Mouse (Mus musculus): ENCODE results near the gene Fry. TPM values are rescaled to one million over a fixed set of nuclear protein-coding genes. Genes with fewer than 3 reads are reported as not detected.

Fry gene
- polyA plus RNA-seq, 1 experiment from 2014 or later: 42.2 TPM

DNA sequence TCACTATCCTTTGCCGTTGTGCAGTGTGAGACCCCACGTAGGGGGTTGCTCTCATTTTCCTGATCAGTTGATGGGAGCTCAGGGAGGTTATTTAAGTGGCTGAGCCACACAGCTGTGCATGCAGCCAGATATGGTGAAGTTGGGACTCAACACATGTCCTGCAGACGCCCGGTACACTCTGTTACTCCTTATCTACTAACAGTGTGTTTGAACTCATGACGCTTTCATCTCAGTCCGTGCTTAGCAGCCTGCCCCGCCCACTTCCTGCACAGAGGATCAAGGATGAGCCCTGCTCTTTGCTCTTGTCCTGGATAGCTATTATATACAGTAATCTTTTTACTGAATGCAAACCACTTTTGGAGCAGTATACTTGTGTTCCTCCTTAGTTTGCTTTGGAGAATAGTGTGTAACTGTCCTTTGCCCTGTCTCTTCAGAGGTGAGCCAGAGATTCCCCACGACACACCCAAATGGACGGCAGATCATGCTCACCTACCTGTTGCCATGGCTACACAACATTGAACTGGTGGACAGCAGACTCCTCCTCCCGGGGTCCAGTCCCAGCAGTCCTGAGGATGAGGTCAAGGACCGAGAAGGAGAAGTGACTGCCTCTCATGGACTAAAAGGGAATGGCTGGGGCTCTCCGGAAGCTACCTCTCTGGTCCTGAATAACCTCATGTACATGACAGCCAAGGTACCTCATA lies 294.5 kb downstream of the Fry start:
- Histone ChIP-seq H3K9ac (ENCODE audit: low read length) (no peak overlapping the region), H3K27ac (replicated peaks in 1 of 2; ENCODE audit: control insufficient read depth in 1 of 2, insufficient read depth in 1 of 2, low read depth in 2 of 2, low read length in 2 of 2) (no peak overlapping the region), H3K4me3 (ENCODE audit: control insufficient read depth in 1 of 2, insufficient read depth in 1 of 2, low read depth in 1 of 2, low read length in 2 of 2) (no peak overlapping the region), H3K9me3 (ENCODE audit: control insufficient read depth, low read length) (peaks cover 8% of the 10 kb centered on the region), H3K27me3 (ENCODE audit: control insufficient read depth, insufficient read depth, low read length) (no peaks in the 10 kb centered on the region), H3K4me1 (ENCODE audit: control insufficient read depth in 2 of 2, insufficient read depth in 2 of 2, low read length in 2 of 2) (peaks cover 4 to 6% of the 10 kb centered on the region in 2 experiments; a peak in 2 of 4 replicates), H3K4me2 (ENCODE audit: low read length) (no peak overlapping the region), H3K36me3 (ENCODE audit: control insufficient read depth, insufficient read depth, low read length) (peaks cover 67% of the 10 kb centered on the region)
- WGBS: 38% methylated on average over 12 of the region's 12 CpGs
- no peak for ATAC-seq (ENCODE audit: insufficient number of reproducible peaks, insufficient read depth, low FRiP score, low read depth)

GRCm38 (mm10) chr5:150414823-150415222 lies 296.4 kb downstream of the Fry start:
- no peak overlapping the region for H3K4me3 ChIP-seq (ENCODE audit: control insufficient read depth in 1 of 2, insufficient read depth in 1 of 2, low read depth in 1 of 2, low read length in 2 of 2)
- H3K4me2 ChIP-seq (ENCODE audit: low read length): no peak overlapping the region
- H3K9ac ChIP-seq (ENCODE audit: low read length): no peak overlapping the region
- H3K9me3 ChIP-seq (ENCODE audit: control insufficient read depth, low read length): peaks cover 8% of the 10 kb centered on the region
- H3K27me3 ChIP-seq (ENCODE audit: control insufficient read depth, insufficient read depth, low read length): no peaks in the 10 kb centered on the region
- ATAC-seq (ENCODE audit: insufficient number of reproducible peaks, insufficient read depth, low FRiP score, low read depth): no peak
- H3K4me1 ChIP-seq (ENCODE audit: control insufficient read depth in 2 of 2, insufficient read depth in 2 of 2, low read length in 2 of 2): peaks cover 7% of the 10 kb centered on the region in 2 experiments; a peak in 3 of 4 replicates
- no peak overlapping the region for H3K27ac ChIP-seq (replicated peaks in 1 of 2; ENCODE audit: control insufficient read depth in 1 of 2, insufficient read depth in 1 of 2, low read depth in 2 of 2, low read length in 2 of 2)
- H3K36me3 ChIP-seq (ENCODE audit: control insufficient read depth, insufficient read depth, low read length): peaks cover 83% of the 10 kb centered on the region

DNA sequence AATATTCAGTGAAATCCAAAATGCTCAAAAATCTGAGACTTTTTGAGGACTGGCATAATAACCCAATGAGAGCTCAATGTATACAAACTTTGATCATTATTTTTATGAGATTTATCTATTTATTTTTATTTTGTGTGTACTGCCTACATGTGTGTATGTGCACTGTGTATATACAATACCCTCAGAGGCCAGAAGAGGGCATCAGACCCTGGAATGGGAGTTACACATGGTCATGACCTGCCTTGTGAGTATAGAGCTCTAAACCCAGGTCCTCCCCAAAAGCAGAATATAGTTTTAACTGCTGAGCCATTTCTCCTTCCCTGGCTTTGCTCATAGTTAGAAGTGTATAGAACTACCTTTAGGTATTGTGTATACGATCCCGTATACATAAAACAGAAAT lies 298.8 kb downstream of the Fry start:
- H3K9me3 ChIP-seq (ENCODE audit: control insufficient read depth, low read length): peaks cover 8% of the 10 kb centered on the region
- H3K4me2 ChIP-seq (ENCODE audit: low read length): no peak overlapping the region
- H3K4me1 ChIP-seq (ENCODE audit: control insufficient read depth in 2 of 2, insufficient read depth in 2 of 2, low read length in 2 of 2): peaks cover 7% of the 10 kb centered on the region in 2 experiments; a peak in 3 of 4 replicates
- H3K36me3 ChIP-seq (ENCODE audit: control insufficient read depth, insufficient read depth, low read length): peaks cover 92% of the 10 kb centered on the region
- H3K27me3 ChIP-seq (ENCODE audit: control insufficient read depth, insufficient read depth, low read length): no peaks in the 10 kb centered on the region
- H3K9ac ChIP-seq (ENCODE audit: low read length): no peak overlapping the region
- no peak for ATAC-seq (ENCODE audit: insufficient number of reproducible peaks, insufficient read depth, low FRiP score, low read depth)
- 99% methylated on average over 2 of the region's 2 CpGs for WGBS
- no peak overlapping the region for H3K4me3 ChIP-seq (ENCODE audit: control insufficient read depth in 1 of 2, insufficient read depth in 1 of 2, low read depth in 1 of 2, low read length in 2 of 2)
- H3K27ac ChIP-seq (replicated peaks in 1 of 2; ENCODE audit: control insufficient read depth in 1 of 2, insufficient read depth in 1 of 2, low read depth in 2 of 2, low read length in 2 of 2): no peak overlapping the region

DNA sequence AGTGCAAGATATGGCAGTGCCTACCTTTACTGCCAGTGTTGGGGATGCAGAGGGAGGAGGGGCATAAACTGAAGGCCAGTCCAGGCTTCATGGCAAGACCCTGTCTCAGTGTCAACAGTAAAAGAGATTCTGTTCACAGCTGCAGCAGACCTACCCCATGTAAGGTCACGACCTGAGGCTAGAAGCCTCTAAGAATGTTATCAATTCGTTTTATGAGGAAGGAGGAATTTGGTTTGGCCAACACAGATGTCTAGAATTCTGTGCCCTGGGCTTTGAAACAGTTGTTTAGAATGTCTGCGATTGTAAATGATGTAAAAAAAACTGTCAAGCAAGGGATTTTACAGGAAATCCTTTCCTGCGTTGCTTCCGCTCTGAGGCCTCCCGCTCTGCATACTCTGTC lies 299.6 kb downstream of the Fry start:
- H3K27ac ChIP-seq (replicated peaks in 1 of 2; ENCODE audit: control insufficient read depth in 1 of 2, insufficient read depth in 1 of 2, low read depth in 2 of 2, low read length in 2 of 2): no peak overlapping the region; a peak in 1 of 4 replicates

GRCm38 (mm10) chr5:150425038-150425437 lies 306.6 kb downstream of the Fry start:
- no peak for ATAC-seq (ENCODE audit: insufficient number of reproducible peaks, insufficient read depth, low FRiP score, low read depth)
- 87% methylated on average over 5 of the region's 5 CpGs for WGBS
- peaks cover 90% of the 10 kb centered on the region for H3K36me3 ChIP-seq (ENCODE audit: control insufficient read depth, insufficient read depth, low read length)

More for the DNA sequence above, 299.6 kb downstream of the Fry start:
- no peaks in the 10 kb centered on the region for H3K27me3 ChIP-seq (ENCODE audit: control insufficient read depth, insufficient read depth, low read length)
- no peak for ATAC-seq (ENCODE audit: insufficient number of reproducible peaks, insufficient read depth, low FRiP score, low read depth)
- no peak overlapping the region for H3K4me3 ChIP-seq (ENCODE audit: control insufficient read depth in 1 of 2, insufficient read depth in 1 of 2, low read depth in 1 of 2, low read length in 2 of 2)
- WGBS: 29% methylated on average over 6 of the region's 6 CpGs
- H3K4me1 ChIP-seq (ENCODE audit: control insufficient read depth in 2 of 2, insufficient read depth in 2 of 2, low read length in 2 of 2): peaks cover 2 to 3% of the 10 kb centered on the region in 2 experiments; a peak in 3 of 4 replicates
- H3K4me2 ChIP-seq (ENCODE audit: low read length): no peak overlapping the region
- H3K36me3 ChIP-seq (ENCODE audit: control insufficient read depth, insufficient read depth, low read length): peaks cover 97% of the 10 kb centered on the region
- peaks cover 8% of the 10 kb centered on the region for H3K9me3 ChIP-seq (ENCODE audit: control insufficient read depth, low read length)
- no peak overlapping the region for H3K9ac ChIP-seq (ENCODE audit: low read length)

DNA sequence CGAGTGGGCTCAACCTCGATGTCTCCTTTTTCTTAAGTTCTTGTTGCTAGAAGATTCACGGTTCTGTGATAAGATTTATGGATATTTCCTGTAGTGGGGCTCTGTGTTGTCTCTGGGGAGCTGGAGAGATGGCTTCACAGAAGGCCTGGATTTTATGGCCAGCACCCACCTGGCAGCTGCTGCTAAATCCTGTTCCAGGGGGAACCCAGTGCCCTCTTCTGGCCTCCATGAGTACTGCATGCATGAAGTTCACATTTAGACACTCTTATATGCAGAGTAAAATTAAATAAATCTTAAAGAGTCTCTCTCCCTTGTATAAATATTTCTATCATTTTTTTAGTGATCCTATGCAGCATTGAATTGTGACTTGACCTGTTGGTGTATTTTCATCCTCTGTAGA lies 308.1 kb downstream of the Fry start:
- Histone ChIP-seq H3K36me3 (ENCODE audit: control insufficient read depth, insufficient read depth, low read length) (peaks cover 90% of the 10 kb centered on the region), H3K4me2 (ENCODE audit: low read length) (no peak overlapping the region), H3K9ac (ENCODE audit: low read length) (no peak overlapping the region), H3K4me3 (ENCODE audit: control insufficient read depth in 1 of 2, insufficient read depth in 1 of 2, low read depth in 1 of 2, low read length in 2 of 2) (no peak overlapping the region), H3K4me1 (ENCODE audit: control insufficient read depth in 2 of 2, insufficient read depth in 2 of 2, low read length in 2 of 2) (no peaks in the 10 kb centered on the region), H3K27ac (replicated peaks in 1 of 2; ENCODE audit: control insufficient read depth in 1 of 2, insufficient read depth in 1 of 2, low read depth in 2 of 2, low read length in 2 of 2) (no peak overlapping the region), H3K9me3 (ENCODE audit: control insufficient read depth, low read length) (no peaks in the 10 kb centered on the region), H3K27me3 (ENCODE audit: control insufficient read depth, insufficient read depth, low read length) (no peaks in the 10 kb centered on the region)
- no peak for ATAC-seq (ENCODE audit: insufficient number of reproducible peaks, insufficient read depth, low FRiP score, low read depth)
- WGBS: 85% methylated on average over 3 of the region's 3 CpGs

More at GRCm38 (mm10) chr5:150425038-150425437, 306.6 kb downstream of the Fry start:
- Histone ChIP-seq H3K4me2 (ENCODE audit: low read length) (no peak overlapping the region), H3K27ac (replicated peaks in 1 of 2; ENCODE audit: control insufficient read depth in 1 of 2, insufficient read depth in 1 of 2, low read depth in 2 of 2, low read length in 2 of 2) (no peak overlapping the region), H3K4me3 (ENCODE audit: control insufficient read depth in 1 of 2, insufficient read depth in 1 of 2, low read depth in 1 of 2, low read length in 2 of 2) (no peak overlapping the region), H3K9me3 (ENCODE audit: control insufficient read depth, low read length) (no peaks in the 10 kb centered on the region), H3K9ac (ENCODE audit: low read length) (no peak overlapping the region), H3K27me3 (ENCODE audit: control insufficient read depth, insufficient read depth, low read length) (no peaks in the 10 kb centered on the region), H3K4me1 (ENCODE audit: control insufficient read depth in 2 of 2, insufficient read depth in 2 of 2, low read length in 2 of 2) (no peaks in the 10 kb centered on the region)

GRCm38 (mm10) chr5:150431286-150431685 lies 312.8 kb downstream of the Fry start:
- Histone ChIP-seq H3K27me3 (ENCODE audit: control insufficient read depth, insufficient read depth, low read length) (no peaks in the 10 kb centered on the region), H3K9me3 (ENCODE audit: control insufficient read depth, low read length) (peaks cover 10% of the 10 kb centered on the region), H3K4me2 (ENCODE audit: low read length) (no peak overlapping the region), H3K36me3 (ENCODE audit: control insufficient read depth, insufficient read depth, low read length) (peaks cover 86% of the 10 kb centered on the region), H3K4me1 (ENCODE audit: control insufficient read depth in 2 of 2, insufficient read depth in 2 of 2, low read length in 2 of 2) (no peaks in the 10 kb centered on the region), H3K9ac (ENCODE audit: low read length) (no peak overlapping the region), H3K27ac (replicated peaks in 1 of 2; ENCODE audit: control insufficient read depth in 1 of 2, insufficient read depth in 1 of 2, low read depth in 2 of 2, low read length in 2 of 2) (no peak overlapping the region), H3K4me3 (ENCODE audit: control insufficient read depth in 1 of 2, insufficient read depth in 1 of 2, low read depth in 1 of 2, low read length in 2 of 2) (no peak overlapping the region)
- no peak for ATAC-seq (ENCODE audit: insufficient number of reproducible peaks, insufficient read depth, low FRiP score, low read depth)
- WGBS: 95% methylated on average over 7 of the region's 7 CpGs

DNA sequence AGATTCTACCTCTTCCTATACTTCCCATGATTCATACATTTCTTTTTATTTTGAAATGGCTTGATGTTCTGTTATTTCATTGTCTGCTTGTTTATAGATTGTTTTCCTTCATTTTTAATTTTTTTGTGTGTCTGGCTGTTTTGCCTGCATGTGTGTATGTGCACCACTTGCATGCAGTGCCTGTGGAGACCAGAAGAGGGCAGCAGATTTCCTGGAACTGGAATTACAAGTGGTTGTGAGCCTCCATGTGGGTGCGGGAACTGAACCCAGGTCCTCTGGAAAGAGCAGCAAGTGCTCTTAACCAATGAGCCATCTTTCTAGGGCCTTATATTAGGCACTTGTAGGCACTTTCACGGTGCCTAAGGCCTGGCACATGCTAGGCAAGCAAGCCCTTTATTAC lies 314.5 kb downstream of the Fry start:
- Histone ChIP-seq H3K36me3 (ENCODE audit: control insufficient read depth, insufficient read depth, low read length) (peaks cover 86% of the 10 kb centered on the region), H3K9ac (ENCODE audit: low read length) (no peak overlapping the region), H3K27me3 (ENCODE audit: control insufficient read depth, insufficient read depth, low read length) (no peaks in the 10 kb centered on the region), H3K4me2 (ENCODE audit: low read length) (no peak overlapping the region), H3K4me3 (ENCODE audit: control insufficient read depth in 1 of 2, insufficient read depth in 1 of 2, low read depth in 1 of 2, low read length in 2 of 2) (no peak overlapping the region), H3K9me3 (ENCODE audit: control insufficient read depth, low read length) (peaks cover 10% of the 10 kb centered on the region), H3K4me1 (ENCODE audit: control insufficient read depth in 2 of 2, insufficient read depth in 2 of 2, low read length in 2 of 2) (no peaks in the 10 kb centered on the region), H3K27ac (replicated peaks in 1 of 2; ENCODE audit: control insufficient read depth in 1 of 2, insufficient read depth in 1 of 2, low read depth in 2 of 2, low read length in 2 of 2) (no peak overlapping the region)
- 97% methylated on average over 2 of the region's 2 CpGs for WGBS
- no peak for ATAC-seq (ENCODE audit: insufficient number of reproducible peaks, insufficient read depth, low FRiP score, low read depth)
